Mouse (Mus musculus): ENCODE results near the gene Tecpr2.
A peak's percentile ranks its signal among the peaks of the same experiment; 100 is the strongest.

Gene Tecpr2

DNA sequence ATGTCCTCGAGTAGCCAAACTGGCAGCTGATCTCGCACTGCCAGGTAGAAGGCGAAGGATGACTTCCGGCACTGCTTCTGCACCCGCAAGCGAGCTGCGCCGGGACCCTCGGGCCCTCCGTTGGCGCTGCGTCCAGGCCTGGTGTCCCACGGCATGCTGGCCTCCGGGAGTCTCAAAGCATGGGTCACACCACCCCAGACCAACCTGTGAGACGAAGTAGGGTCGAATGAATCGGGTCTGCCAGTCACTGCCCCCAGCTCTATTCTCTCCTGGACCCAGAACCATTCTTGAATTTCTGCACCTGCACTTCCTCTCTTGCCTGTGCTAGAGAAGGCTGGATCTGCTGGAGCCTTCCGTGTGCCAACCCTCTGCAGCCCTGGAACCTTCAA is 88.3 kb downstream of the Tecpr2 start:
- DNase-seq (ENCODE audit: low spot score in 2 of 2): no peak

DNA sequence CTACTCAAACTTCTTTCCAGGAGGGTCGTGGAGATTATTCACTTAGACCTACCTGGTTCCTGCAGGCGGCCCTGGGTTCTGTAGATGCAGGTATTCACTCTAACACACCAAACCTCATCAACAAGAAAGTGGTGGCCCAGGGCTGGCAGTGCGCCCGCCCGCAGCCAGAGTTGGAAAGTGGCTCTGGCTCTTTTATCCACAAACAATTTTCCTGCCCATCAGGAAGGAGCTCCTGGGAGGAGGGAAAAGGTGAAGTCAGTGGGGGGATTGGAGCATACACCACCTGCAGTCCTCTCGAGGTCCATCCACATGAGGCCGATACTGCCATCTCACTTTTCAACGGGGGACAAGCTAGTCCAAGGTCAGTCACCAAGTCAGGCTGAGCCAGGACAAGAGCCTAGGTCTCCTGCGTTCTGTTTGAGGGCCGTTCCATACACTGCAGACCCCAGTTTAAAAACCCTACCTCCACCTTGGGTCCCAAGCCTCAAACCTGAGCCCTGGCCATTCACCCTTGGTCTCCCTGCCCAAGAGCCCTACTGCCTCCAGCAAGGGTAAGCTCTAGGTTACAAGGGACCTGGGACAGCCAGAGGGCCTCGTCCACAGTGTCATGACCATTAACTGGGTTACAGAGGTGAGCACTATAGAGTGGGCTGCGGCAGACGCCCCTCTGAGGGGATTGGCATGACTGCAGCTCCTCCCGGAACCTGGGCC is 89.0 kb downstream of the Tecpr2 start:
- no peak for DNase-seq (ENCODE audit: low spot score in 2 of 2)

DNA sequence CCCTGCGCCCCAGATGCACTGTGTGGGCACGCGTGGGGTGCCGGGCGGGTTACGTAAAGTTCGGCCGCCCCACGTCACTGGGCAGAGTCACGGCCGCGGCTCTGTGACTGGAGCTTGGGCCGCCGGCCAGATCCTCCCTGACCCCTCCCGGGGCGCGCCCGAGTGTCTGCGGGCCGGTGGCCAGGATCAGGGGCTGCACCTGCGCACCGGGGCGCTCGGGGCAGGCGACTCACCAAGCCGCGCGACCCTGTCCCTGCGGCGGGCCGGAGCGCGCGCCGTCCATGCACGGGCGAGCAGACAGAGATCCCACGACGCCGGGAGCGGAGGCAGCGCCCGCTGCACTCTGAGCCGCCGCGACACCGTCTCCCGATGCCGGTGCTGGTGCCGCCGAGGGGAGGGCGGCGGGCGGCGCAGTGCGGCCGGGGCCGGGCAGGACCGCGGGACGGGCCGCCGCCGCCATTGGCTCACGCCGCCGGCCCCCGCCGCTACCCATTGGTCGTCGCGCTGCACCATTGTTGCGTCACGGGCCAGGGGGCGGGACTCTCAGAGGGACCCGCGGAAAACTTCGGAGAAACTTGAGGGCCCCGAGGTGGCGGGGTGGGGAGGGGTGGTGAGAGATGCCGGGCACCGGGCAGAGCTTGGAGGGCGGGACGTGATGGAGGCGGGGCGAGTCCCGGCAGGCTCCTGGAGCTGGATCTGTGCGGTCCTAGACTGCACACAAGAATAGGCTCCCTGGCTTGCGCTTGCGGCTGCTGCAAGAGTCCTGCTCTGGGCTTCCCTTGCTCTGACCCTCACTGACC is 89.7 kb downstream of the Tecpr2 start, which contains the start of gene Ankrd9:
Gene Ankrd9, minus strand, starts transcription at position 434 of the 800 bp plus-strand sequence.
- DNase-seq (ENCODE audit: low spot score in 2 of 2): peak; percentile 99

DNA sequence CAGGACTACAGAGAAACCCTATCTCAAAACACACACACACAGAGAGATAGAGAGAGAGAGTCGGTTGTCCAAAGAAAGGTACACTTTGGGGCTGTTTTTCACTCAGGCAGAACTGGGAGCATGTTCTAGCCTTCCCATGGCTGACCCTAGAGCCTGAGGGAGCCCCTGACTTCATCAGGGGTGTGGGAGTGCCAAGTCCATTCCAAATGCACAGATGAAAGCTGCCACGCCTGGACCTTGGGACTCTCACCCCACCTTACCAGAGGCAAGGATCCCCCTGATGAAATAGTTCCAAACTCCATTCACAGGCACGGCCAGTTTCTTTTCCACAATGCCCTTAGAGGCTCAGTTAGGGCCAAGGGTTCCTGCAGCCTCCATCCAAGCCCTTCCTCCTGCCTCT is 90.7 kb downstream of the Tecpr2 start:
- no peak for DNase-seq (ENCODE audit: low spot score in 2 of 2)

DNA sequence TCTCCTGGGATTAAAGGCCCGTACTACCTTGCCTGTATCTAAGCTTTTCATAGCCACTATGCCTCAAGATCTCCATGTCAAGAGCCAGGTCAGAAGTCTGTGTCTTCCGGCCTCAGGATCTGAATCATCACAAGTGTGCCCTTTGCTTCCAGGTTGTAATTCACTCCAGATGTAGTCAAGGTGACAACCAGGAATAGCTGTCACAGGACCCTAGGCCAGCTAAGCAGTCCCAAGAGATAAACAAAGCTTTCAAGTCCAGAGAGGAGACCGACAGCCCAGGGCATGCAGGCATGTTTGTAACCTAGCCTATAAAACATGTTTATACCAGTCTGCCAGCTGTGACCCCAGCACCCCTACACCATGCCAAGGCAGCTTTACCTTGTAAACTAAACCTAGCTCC is 92.7 kb downstream of the Tecpr2 start:
- no peak for DNase-seq (ENCODE audit: low spot score in 2 of 2)

DNA sequence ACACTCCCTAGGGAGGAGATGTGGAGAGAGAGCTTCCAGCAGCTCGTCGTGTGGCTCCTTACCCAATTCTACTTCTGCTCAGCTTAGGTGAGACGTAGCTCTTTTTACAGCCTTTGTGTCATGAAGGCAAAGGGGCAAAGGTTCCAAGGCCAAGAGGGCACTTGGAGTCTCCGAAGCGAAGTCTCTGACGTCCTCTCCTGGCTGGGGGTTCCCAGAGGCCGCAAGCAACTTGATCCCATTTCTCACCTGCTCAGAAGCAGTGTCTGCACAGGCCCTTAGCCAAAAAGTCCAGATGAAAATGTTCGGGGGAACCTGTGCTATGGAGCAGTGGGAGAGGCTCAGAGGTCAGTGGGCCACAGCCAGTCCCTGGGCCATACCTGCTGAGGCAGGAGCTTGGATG is 94.0 kb downstream of the Tecpr2 start:
- no peak for DNase-seq (ENCODE audit: low spot score in 2 of 2)

DNA sequence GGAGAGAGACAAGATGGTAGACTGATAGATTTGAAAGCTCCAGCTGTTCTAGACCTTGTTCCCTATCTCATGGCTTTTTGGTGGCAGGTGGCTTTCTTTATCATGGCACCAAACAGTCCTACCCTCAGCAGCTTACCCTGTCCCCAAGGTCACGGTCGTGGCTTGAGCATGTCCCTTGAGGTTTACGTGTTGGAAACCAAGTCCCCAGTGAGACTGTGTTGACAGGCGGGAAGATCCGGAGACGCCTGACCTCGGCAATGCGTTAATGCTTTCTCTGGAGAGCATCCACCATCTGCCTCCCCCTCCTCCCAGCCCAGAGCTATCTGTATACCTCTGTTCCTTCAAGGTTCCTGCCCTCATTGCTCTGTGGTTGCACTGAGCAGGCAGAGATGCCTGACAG is 94.7 kb downstream of the Tecpr2 start:
- DNase-seq (ENCODE audit: low spot score in 2 of 2): no peak

DNA sequence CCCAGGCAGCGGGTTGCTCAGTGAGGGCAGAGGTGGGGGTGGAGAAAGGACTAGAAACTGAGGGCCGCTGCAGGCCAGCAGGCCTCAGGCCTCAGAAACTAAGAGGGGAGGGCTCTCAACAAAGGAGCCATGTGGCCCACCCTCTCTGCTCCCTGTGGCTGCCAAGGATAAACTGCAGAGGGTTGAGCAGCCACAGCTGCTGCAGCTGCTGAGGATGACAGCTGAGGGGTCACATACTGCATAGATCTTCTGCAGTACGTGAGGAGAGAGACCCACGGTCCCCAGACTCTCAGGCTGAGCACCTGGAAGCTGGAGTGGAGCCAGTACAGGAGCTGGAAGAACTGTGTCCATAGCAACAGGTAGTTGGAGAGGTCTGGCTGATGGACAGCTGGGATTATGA is 95.5 kb downstream of the Tecpr2 start:
- DNase-seq (ENCODE audit: low spot score in 2 of 2): no peak

DNA sequence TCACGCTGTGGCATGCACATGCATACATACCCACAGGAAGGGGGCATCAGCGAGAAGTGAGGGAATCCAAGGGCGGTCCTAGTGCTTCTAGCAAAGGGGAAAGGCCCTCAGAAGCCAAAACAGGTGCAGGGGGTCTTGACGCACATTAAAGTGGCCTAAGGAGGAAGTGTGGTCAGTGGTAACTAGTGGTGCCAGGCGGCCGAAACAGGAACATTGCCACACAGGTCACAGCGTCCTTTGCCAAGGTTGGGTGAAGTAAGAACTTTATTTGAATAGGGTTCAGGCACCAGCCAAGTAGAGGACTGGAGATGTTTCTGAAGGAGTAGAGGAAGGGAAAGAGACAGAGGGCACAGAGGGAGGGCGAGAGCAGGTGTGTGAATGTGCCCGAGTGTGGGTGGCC is 96.1 kb downstream of the Tecpr2 start:
- DNase-seq (ENCODE audit: low spot score in 2 of 2): no peak

DNA sequence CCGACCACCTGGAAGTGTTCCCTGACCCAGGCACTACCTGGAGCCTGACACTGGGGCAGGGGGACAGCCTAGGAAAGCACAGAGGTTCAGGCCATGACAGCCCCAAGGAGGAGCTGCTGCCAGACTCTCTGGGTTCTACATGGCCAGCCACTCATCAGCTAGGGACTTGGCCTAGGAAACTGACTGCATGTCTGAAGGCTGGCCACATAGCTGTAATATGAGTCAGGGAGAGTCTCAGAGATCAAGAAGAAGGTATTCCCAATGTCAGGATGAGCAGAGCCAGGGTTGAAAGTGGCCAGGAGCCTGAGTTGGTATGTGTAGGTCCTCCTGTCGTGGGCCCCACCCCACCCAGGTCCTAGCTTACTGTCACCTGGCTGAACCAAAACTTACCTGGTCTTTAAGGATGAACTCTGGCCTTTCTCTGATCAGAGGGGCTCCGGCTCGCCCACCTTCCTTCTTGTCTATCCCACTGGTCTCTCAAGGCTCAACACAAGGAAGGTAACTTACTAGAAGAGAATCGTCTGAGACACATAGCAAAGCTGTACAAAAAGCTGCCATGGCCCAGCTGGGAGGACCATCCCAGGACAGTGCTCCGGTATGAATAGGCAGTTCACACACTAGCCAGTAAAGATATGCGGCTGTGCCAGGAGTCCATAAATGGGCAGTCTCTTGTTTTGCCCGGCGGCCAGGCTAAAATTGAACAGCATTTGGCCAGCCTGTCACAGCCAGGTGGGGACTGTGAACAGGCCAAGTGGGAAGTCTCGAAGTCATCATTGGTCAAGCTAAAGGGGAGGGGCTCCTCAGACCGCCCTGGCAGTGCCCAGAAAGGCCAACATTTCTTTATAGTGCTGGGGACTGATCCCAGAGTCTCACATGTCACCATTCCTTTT is 97.7 kb downstream of the Tecpr2 start:
- DNase-seq (ENCODE audit: low spot score in 2 of 2): no peak

DNA sequence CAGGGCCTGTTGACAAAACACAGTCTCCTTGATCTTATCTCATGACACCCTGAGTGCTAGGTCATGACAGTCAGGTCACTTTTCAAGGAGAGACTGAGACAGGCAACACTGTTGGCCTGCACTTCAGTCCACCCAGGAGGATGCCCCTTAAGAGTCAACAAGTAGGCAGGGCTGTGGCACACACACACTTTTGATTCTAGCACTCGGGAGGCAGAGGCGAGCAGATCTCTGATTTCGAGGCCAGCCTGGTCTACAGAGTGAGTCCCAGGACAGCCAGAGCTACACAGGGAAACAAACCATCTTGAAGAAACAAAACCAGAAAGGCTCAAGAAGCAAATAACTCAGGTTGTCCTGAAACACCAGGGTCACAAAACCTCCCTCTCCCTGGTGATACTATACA is 100.3 kb downstream of the Tecpr2 start:
- DNase-seq (ENCODE audit: low spot score in 2 of 2): no peak

DNA sequence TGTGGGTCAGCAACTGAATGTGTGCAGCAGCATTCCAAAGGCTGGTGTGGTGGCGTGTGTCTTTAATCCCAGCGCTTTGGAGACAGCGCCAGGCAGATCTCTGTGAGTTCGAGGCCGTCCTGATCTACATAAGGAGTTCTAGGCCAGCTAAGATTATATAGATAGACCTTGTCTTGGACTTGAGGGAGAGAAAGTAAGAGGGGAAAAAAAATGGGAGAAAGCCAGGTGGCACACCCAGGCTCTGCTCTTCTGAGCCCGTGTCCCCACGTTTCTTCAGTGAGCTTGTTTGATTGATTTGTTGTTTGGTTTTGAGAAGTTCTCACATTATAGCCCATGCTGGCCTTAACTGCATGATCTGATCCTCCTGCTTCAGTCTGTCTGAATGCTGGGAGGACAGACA is 101.4 kb downstream of the Tecpr2 start:
- DNase-seq (ENCODE audit: low spot score in 2 of 2): no peak

DNA sequence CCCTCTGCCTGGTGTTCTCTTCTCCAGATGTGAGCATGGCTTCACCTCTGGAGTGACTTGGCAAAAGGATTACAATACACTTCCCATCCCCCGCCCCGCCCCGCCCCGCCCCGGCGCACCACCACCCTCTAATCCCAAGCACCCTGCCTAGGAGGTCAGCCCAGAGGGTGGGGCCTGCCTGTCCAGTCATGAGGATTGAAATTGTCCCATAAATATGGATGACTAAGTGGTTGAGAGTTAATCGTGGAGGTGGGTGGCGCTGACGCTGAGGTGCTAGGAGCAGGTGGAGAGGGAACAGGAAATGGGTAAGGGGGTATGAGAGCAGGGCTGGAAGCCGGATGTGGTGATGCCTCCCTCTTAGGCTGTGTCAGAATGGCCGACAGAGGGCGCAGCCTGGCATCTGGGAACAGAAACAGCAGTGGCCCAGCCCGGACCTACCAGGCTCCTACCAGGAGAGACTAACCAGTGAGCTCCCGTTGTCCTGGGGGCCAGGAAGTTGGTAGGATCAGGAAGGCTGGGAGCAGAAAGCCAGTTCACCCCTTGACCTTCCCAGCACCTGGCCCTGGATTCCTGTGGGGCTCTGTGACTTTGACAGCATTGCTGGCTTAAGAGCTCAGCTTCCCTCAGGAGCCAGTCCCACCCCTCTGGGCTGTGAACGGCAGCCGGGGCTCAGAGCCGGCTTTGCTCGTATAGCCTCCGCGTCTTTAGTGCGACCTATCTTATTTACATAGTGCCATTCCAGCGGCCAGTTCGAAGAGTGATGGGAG is 102.5 kb downstream of the Tecpr2 start:
- DNase-seq (ENCODE audit: low spot score in 2 of 2): peak; percentile 89 to 96

DNA sequence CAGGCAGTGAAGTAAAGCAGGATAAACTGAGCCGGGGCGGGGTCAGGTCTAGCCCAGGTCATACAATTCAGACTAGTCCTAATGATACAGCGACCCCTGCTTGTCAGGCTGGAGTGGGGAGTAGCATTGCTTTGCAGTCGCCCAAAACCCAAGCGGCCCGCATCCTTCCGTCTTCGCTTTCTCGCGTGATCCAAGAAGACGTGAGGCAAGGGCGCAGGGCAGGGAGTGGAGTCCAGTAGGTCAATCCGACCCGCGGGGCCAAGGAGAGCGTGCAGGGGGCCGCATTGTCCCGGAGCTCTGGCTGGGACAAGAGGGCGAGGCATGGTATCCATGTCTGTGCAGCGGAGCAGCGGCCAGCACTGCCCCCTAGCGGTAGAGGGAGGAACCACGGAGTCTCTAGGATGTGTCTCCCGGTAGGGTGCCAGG is 103.1 kb downstream of the Tecpr2 start:
- peak; percentile 96 to 99 for DNase-seq (ENCODE audit: low spot score in 2 of 2)

DNA sequence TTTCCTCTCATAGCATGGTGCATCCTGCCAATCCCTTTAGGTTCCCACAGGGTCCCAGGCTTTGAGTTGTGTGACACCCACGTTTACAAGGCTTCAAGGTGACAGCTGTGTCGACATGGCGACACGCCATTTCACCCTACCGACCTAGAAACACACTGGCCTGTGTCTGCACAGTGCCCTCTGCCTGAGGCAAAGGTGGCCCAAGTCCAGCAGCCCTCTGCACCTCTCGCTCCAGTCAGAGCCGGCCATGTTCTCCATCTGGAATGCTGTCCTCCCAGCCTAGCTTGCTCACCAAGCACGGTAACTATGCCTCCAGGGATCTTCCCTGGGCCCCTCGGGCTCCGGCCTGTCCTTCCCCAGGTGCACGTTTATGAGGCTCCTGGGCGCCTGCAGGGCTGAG is 103.7 kb downstream of the Tecpr2 start:
- DNase-seq (ENCODE audit: low spot score in 2 of 2): no peak

DNA sequence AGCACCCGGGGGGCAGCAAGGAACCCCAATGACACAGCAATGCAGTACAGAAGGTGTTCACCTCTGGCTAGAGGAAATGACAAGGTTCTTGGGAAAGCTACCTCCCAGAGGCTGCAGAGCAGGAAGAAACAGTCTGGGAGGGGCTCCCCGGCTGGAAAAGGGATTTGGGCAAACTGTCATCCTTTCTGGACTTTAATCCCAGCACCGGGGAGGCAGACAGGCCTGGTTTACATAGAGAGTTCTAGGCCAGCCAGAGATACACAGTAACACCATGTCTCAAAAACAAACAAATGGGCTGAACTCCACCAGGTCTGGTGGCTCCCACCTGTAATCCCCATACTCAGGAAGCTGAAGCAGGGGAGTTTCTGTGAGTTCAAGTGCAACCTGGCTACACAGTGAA is 104.2 kb downstream of the Tecpr2 start:
- DNase-seq (ENCODE audit: low spot score in 2 of 2): no peak

DNA sequence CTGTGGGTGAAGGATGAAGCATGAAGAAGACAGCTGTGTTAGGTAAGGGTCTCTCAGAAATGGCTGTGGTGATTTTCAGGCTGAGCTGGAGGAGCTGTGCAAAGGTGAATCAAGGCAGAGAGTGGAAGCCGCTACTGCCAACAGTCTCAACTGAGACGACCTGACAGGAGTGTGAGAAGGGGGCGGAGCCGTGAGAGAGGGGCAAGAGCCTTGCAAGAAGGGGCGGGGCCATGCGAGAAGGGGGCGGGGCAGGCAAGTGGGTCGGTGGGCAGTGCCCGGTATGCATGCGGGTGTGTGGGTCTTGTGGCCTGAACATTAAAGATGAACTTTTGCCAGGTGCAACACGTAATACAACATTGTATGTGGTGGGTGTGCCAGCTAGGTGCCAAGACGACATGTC is 105.6 kb downstream of the Tecpr2 start:
- DNase-seq (ENCODE audit: low spot score in 2 of 2): no peak

DNA sequence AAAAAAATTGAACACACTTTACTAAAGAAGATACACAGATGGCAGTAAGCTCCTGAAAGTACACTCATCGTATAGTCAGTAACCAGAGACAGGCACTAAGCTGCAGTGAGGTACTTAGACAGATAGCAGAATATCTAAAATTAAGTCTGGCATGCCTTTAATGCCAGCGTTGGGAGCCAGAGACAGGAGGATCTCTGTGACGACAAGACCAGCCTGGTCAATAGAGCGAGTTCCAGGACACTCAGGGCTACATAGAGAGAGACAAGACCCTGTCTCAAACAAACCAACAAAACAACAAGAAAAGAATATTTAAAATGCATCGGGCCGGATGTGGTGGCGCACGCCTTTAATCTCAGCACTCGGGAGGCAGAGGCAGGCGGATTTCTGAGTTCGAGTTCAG is 109.0 kb downstream of the Tecpr2 start:
- no peak for DNase-seq (ENCODE audit: low spot score in 2 of 2)

DNA sequence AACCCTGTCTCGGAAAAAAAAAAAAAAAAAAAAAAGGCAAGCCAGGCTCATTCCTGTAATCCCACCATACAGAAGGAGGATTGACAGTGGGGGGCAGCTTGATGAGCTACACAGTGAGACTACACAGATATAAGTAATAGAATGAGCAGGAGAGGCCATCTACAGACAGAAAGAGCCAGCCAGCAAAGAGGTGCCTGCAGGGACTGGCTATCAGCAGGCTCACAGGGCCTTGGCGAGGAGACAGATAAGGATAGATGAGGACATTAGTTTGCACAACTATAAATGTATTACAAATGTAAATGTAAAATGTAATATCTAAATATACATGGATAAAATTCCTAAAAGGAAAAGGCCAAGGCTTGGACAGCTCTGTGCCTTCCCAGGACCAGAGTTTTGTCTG is 110.8 kb downstream of the Tecpr2 start:
- no peak for DNase-seq (ENCODE audit: low spot score in 2 of 2)

DNA sequence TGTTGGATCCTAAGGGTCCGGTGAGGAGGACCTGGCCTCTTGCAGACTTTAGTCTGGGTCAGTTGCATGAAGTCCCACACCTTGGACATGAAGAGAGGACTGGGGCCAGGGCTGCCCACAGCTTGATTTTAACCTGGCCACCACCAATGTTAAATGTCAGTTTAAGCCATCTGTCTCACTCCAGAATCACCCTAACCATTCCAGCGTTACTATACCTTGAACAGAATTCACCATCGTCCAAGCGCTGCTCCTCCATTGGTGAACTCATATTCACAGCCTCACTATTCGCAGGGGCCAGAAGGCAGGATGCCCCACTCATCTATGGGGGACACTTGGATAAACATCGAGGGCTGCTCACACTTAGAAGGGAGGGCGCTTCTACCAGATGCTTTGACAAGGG is 111.9 kb downstream of the Tecpr2 start:
- no peak for DNase-seq (ENCODE audit: low spot score in 2 of 2)

DNA sequence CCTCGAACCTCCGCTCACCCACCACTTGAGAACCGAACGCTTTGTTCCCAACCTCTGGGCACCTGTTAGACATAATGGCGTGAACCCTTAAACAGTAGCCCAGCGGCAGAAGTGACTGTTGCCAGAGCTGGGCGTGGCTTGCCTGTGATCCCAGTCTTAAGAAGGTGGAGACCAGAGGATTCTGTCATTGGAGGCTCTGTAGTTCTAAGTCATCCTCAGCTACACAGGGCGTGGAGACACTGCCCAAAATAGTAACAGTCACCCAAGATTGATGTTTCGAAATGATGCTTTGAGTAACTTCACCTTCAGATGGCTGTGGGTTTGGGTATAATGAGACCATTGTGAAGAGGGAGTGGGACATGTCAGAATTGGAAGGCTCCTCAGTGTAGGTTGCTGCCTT is 115.1 kb downstream of the Tecpr2 start:
- DNase-seq (ENCODE audit: low spot score in 2 of 2): no peak

DNA sequence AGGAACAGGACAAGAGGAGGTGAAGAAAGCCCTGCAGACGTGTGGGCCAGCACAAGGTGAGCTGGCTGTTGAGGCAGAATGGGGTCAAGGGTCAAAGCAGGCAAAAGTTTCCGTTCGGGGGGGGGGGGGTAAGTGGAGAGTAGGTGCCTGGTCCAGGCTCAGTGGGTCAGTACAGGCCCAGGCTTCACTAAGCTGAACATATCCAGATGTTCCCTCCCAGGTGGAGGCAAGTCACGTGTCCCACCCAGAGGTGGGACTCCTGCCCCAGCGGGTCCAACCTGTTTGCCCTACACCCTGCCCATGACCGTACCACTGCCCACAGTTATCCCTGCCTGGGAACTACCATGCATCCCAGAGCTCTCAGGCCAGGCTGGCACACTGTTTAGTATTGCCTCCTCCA is 116.7 kb downstream of the Tecpr2 start:
- no peak for DNase-seq (ENCODE audit: low spot score in 2 of 2)

Measured in spleen, postnatal 4 days (tissue).